Mouse (Mus musculus): ENCODE measurements around the gene Cep41. TPM values are rescaled to one million over a fixed set of nuclear protein-coding genes. Genes with fewer than 3 reads are reported as not detected.

Gene Cep41
- polyA plus RNA-seq, 1 experiment, result 5.5 TPM

DNA sequence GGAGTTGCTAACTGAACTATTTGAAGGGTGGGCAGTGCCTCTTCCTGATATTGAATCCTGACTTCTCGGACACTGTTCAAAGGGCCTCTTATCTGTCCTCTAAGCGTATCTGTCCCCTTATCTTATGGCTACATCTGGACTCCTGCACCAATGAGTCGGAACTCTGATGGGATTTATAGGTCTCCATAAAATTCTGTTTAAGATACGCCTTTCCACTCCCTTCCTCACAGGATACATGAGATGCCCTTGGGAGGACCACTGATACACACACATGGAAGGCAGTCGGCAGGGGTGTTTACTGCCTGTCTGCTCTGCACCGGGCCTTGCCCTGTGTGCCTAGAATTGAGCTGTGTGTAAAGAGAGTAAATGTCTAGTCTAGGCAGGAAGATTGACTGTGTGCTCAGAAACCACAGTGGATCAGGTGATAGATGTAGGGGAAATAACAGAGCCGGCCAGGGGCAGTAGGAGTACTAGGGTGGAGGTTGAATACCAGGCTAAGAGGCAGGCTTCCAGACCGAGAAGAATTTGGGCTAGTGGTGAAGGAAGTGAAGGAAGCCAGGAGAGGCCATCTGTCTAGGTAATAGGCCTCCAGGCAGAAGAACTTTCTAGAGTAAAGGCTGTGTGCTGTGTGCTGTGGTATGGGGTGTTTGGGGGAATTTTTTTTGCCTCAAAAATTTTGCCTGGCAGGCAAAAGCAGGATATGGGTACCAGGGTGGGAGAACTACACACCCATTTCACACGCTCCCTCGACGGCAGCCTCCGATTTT is 49.7 kb downstream of the Cep41 start:
- Histone ChIP-seq H3ac (ENCODE audit: control insufficient read depth, insufficient read length) (no peak overlapping the region), H3K27me3 (ENCODE audit: control insufficient read depth, insufficient read depth, insufficient read length) (no peaks in the 10 kb centered on the region)
- TF ChIP-seq E2F4 (IDR thresholded peaks at IDR 0.05; ENCODE audit: insufficient read depth) (no peak), MYOG (IDR thresholded peaks at IDR 0.05; ENCODE audit: control insufficient read depth in 1 of 3, insufficient read depth in 1 of 3, insufficient read length in 2 of 3, low read depth in 2 of 3) (no peak), SRF (IDR thresholded peaks at IDR 0.05; ENCODE audit: control insufficient read depth, insufficient read length, low read depth) (no peak), TCF3 (IDR thresholded peaks at IDR 0.05; ENCODE audit: insufficient read length, low read depth) (no peak), POLR2A (IDR thresholded peaks at IDR 0.05; ENCODE audit: insufficient read length, low read depth) (no peak), POLR2AphosphoS2 (IDR thresholded peaks at IDR 0.05; ENCODE audit: insufficient read length, low read depth) (no peak), CEBPB (IDR thresholded peaks at IDR 0.05; ENCODE audit: insufficient read depth, poor library complexity, severe bottlenecking) (no peak), USF1 (IDR thresholded peaks at IDR 0.05; ENCODE audit: low read depth) (no peak), MYOD1 (IDR thresholded peaks at IDR 0.05; ENCODE audit: control insufficient read depth in 1 of 3, insufficient read length in 2 of 3, low read depth in 2 of 3) (no peak), REST (IDR thresholded peaks at IDR 0.05; ENCODE audit: insufficient read depth, insufficient read length) (no peak)

DNA sequence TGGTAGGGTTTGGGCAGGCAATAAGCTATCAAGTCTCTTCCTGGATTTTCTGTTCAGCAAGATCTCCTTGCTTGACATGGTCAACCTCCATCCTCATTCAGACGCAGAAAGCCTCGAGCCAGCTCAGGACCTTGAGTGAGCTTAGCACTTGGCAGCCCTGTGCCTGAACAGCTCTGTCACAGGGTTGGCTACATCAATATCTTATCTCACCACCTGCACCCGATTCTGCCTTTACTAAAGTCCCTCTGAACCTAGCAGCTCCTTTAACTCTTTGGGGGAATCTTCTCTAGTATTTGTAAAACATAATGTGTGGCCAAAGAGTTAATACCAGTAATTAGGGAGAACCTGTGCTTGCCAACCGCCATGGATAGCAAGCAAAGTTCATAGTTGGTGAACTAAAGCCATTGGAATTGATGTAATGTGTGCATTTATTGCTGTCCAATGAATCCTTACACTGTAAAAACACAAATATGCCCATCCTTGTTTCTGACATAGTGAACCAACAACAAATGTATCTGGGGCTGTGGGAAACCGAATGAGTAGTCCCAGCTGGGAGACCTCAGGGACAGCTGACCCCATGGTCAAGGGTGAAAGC is 54.8 kb downstream of the Cep41 start, which contains the start of gene Cpa1:
TSS of gene Cpa1 (plus strand) at position 545 of the 595 bp plus-strand sequence.
- Histone ChIP-seq H3K79me2 (ENCODE audit: control insufficient read depth, insufficient read depth) (no peaks in the 10 kb centered on the region), H3ac (ENCODE audit: control insufficient read depth, insufficient read length) (no peak within 1 kb of the TSS), H3K27me3 (ENCODE audit: control insufficient read depth, insufficient read depth, insufficient read length) (no peaks in the 10 kb centered on the region), H3K36me3 (ENCODE audit: control insufficient read depth, insufficient read depth) (no peaks in the 10 kb centered on the region), H3K4me2 (ENCODE audit: low read depth) (no peak within 1 kb of the TSS), H3K4me3 (no peak within 1 kb of the TSS)
- TF ChIP-seq MYOD1 (IDR thresholded peaks at IDR 0.05; ENCODE audit: control insufficient read depth in 1 of 3, insufficient read length in 2 of 3, low read depth in 2 of 3), result peak in 1 of 3 experiments; percentile 50
- TF ChIP-seq TCF12 (IDR thresholded peaks at IDR 0.05; ENCODE audit: insufficient read depth, poor library complexity, severe bottlenecking), result no peak
- no peak for TF ChIP-seq USF1 (IDR thresholded peaks at IDR 0.05; ENCODE audit: low read depth)
- peak in 2 of 3 experiments; percentile 24 to 71 for TF ChIP-seq MYOG (IDR thresholded peaks at IDR 0.05; ENCODE audit: control insufficient read depth in 1 of 3, insufficient read depth in 1 of 3, insufficient read length in 2 of 3, low read depth in 2 of 3)
- TF ChIP-seq E2F4 (IDR thresholded peaks at IDR 0.05; ENCODE audit: insufficient read depth), result no peak

More for the DNA sequence above, 49.7 kb downstream of the Cep41 start:
- H3K4me2 ChIP-seq (ENCODE audit: low read depth), result no peak overlapping the region
- no peaks in the 10 kb centered on the region for H3K36me3 ChIP-seq (ENCODE audit: control insufficient read depth, insufficient read depth)
- no peak overlapping the region for H3K4me3 ChIP-seq
- H3K79me2 ChIP-seq (ENCODE audit: control insufficient read depth, insufficient read depth), result no peaks in the 10 kb centered on the region

DNA sequence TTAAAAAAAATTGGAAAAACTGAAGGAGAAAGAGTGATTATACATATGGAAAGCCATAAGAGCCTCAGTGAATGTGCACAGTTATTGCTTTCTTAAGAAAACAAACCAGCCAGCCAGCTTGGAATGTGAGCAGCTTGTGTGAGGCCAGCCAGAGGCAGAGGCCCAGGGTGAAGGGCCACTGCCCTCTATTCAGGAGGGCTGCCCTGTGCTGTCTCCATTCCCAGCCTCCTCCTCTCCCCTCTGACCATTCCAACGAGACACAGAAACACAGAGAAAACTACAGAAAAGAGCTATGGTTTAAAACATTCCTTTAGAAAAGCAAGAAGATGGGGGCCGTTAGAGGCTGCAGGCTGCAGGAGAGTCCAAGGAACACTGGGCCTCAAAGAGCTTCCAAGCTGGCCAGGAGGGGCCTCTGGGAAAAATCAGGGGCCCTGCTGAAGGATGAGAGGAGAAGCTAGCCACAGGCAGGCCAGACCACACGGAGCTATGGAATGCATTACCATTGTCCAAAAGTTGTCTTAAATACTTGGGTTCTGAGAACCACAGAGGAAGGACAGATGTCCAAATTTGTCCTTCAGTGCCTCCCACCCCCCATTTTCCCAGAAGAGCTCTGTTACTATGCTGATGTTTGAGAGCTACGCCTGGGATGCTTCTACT is 57.2 kb downstream of the Cep41 start:
- H3K4me2 ChIP-seq (ENCODE audit: low read depth), result peak overlapping the region; percentile 6
- no peaks in the 10 kb centered on the region for H3K36me3 ChIP-seq (ENCODE audit: control insufficient read depth, insufficient read depth)
- H3K4me3 ChIP-seq, result no peak overlapping the region
- H3ac ChIP-seq (ENCODE audit: control insufficient read depth, insufficient read length), result no peak overlapping the region
- H3K79me2 ChIP-seq (ENCODE audit: control insufficient read depth, insufficient read depth), result no peaks in the 10 kb centered on the region
- no peak for TF ChIP-seq E2F4 (IDR thresholded peaks at IDR 0.05; ENCODE audit: insufficient read depth)
- TF ChIP-seq TCF3 (IDR thresholded peaks at IDR 0.05; ENCODE audit: insufficient read length, low read depth), result no peak
- TF ChIP-seq CEBPB (IDR thresholded peaks at IDR 0.05; ENCODE audit: insufficient read depth, poor library complexity, severe bottlenecking), result no peak
- no peak for TF ChIP-seq MYOD1 (IDR thresholded peaks at IDR 0.05; ENCODE audit: control insufficient read depth in 1 of 3, insufficient read length in 2 of 3, low read depth in 2 of 3)
- no peak for TF ChIP-seq POLR2AphosphoS2 (IDR thresholded peaks at IDR 0.05; ENCODE audit: insufficient read length, low read depth)
- TF ChIP-seq SRF (IDR thresholded peaks at IDR 0.05; ENCODE audit: control insufficient read depth, insufficient read length, low read depth), result no peak
- no peak for TF ChIP-seq MYOG (IDR thresholded peaks at IDR 0.05; ENCODE audit: control insufficient read depth in 1 of 3, insufficient read depth in 1 of 3, insufficient read length in 2 of 3, low read depth in 2 of 3)
- TF ChIP-seq POLR2A (IDR thresholded peaks at IDR 0.05; ENCODE audit: insufficient read length, low read depth), result no peak
- no peak for TF ChIP-seq REST (IDR thresholded peaks at IDR 0.05; ENCODE audit: insufficient read depth, insufficient read length)
- no peak for TF ChIP-seq TCF12 (IDR thresholded peaks at IDR 0.05; ENCODE audit: insufficient read depth, poor library complexity, severe bottlenecking)
- no peak for TF ChIP-seq USF1 (IDR thresholded peaks at IDR 0.05; ENCODE audit: low read depth)
- no peak for TF ChIP-seq MAX (IDR thresholded peaks at IDR 0.05; ENCODE audit: low read depth)
- H3K27me3 ChIP-seq (ENCODE audit: control insufficient read depth, insufficient read depth, insufficient read length), result no peaks in the 10 kb centered on the region

DNA sequence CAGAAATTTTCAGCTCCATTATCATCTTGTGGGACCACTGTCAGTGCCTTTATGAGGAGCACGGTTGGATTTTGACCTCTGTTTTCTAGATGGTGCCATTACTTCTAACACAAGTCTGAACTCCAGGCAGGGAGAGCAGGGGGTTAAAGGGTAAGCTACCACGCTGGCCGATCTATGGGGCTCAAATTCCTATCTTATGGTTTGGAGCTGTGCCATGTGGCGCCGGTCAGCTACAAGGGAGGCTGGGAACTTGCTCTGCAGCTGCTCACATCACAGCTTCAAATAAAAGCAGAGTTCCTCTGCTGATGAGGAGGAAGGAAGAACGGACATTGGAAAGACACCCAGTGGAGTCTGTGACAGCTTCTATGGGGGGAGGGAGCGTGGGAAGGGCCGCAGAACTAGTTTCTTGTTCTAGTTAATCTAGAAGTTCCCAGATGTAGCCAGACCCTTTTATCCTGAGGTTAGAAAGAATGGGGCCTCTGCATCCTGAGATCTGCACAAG is 58.1 kb downstream of the Cep41 start:
- TF ChIP-seq E2F4 (IDR thresholded peaks at IDR 0.05; ENCODE audit: insufficient read depth), result no peak
- no peak for TF ChIP-seq USF1 (IDR thresholded peaks at IDR 0.05; ENCODE audit: low read depth)
- peak in 2 of 3 experiments; percentile 21 to 27 for TF ChIP-seq MYOD1 (IDR thresholded peaks at IDR 0.05; ENCODE audit: control insufficient read depth in 1 of 3, insufficient read length in 2 of 3, low read depth in 2 of 3)
- Histone ChIP-seq H3K4me2 (ENCODE audit: low read depth) (no peak overlapping the region), H3ac (ENCODE audit: control insufficient read depth, insufficient read length) (no peak overlapping the region), H3K4me3 (no peak overlapping the region), H3K27me3 (ENCODE audit: control insufficient read depth, insufficient read depth, insufficient read length) (no peaks in the 10 kb centered on the region), H3K36me3 (ENCODE audit: control insufficient read depth, insufficient read depth) (no peaks in the 10 kb centered on the region), H3K79me2 (ENCODE audit: control insufficient read depth, insufficient read depth) (no peaks in the 10 kb centered on the region)

Data from myocyte (in vitro differentiated cells).